16 mouse cellular contexts compared by ENCODE assay signal in the genomic region with DNA sequence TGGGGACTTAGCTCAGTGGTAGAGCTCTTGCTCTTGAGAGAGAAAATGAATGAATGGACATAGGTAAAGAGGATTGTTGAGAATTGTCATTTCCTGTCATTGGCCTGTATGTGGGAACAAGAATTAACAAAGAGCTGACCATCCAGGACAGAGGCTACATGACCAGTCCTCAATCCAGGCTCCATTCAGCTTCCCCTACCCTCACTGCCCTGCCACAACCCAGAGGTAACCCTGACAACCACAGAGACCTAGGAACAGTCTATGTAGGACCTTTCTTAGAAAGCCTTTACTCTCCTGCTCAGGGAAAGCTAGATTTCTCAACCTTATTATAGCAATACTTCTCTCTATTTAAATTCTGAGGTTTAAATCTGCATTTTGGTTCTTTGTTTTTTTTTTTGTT. TPM values are rescaled to one million over a fixed set of nuclear protein-coding genes. Genes with fewer than 3 reads are reported as not detected.
DNase-seq lines count a peak whose midpoint lies in the region; ATAC-seq and TF ChIP-seq lines count a peak whose summit lies in the region.
"Had no signal": no experiment of that assay in that cellular context is flagged by ENCODE, and none has a peak within 500 bp of the region (broad histone marks: within the 10 kb centered on the region; RNA-seq: fewer than 3 reads in every experiment).

No protein-coding gene starts in this region.

- H3K9ac ChIP-seq in MEL (ENCODE audit: control insufficient read depth, low read depth, low read length, poor library complexity, severe bottlenecking): peak overlapping the region; percentile 6; the same call in 1 of the 2 replicates
- no peak overlapping the region for H3K9ac ChIP-seq in liver, embryonic 14.5 days (replicated peaks)
- H3K9ac ChIP-seq: embryonic facial prominence, embryonic 13.5 days; hindbrain, embryonic 12.5 days had no signal

- peaks cover 38% of the 10 kb centered on the region for H3K36me3 ChIP-seq in megakaryocyte, embryonic 14.5 days (replicated peaks; ENCODE audit: low read length)
- H3K36me3 ChIP-seq in MEL (ENCODE audit: control insufficient read depth in 1 of 2, insufficient read depth in 2 of 2, low read length in 2 of 2): peaks cover 5 to 66% of the 10 kb centered on the region in 2 experiments
- H3K36me3 ChIP-seq in liver, embryonic 14.5 days (replicated peaks; ENCODE audit: control insufficient read depth, insufficient read depth, low read depth): no peaks in the 10 kb centered on the region
- H3K36me3 ChIP-seq in splenic B cell, adult 2 months (ENCODE audit: control insufficient read depth, insufficient read depth, low read length, poor library complexity, severe bottlenecking): peaks cover 8% of the 10 kb centered on the region; the same call in 1 of the 2 replicates
- H3K36me3 ChIP-seq: hindbrain, embryonic 12.5 days had no signal

- TF ChIP-seq CTCF in MEL (IDR thresholded peaks at IDR 0.05 in 2 of 3, conservative IDR thresholded peaks at IDR 0.05 in 1 of 3; ENCODE audit: control insufficient read depth in 1 of 3, insufficient read depth in 1 of 3, low read depth in 2 of 3, low read length in 3 of 3, poor library complexity in 1 of 3, severe bottlenecking in 1 of 3): no peak
- TF ChIP-seq CTCF in liver, embryonic 14.5 days (IDR thresholded peaks at IDR 0.05; ENCODE audit: low read depth): no peak

- no peaks in the 10 kb centered on the region for H3K27me3 ChIP-seq in megakaryocyte, embryonic 14.5 days (replicated peaks)
- no peaks in the 10 kb centered on the region for H3K27me3 ChIP-seq in MEL (ENCODE audit: control insufficient read depth in 1 of 2, insufficient read depth in 2 of 2, low read length in 2 of 2)
- H3K27me3 ChIP-seq in liver, embryonic 14.5 days (ENCODE audit: control insufficient read depth, insufficient read depth, low read length): no peaks in the 10 kb centered on the region
- H3K27me3 ChIP-seq in splenic B cell, adult 2 months (ENCODE audit: control insufficient read depth, insufficient read depth, low read length, poor library complexity, severe bottlenecking): no peaks in the 10 kb centered on the region
- H3K27me3 ChIP-seq: embryonic facial prominence, embryonic 13.5 days; hindbrain, embryonic 12.5 days had no signal

- H3K9me3 ChIP-seq in megakaryocyte, embryonic 14.5 days: no peaks in the 10 kb centered on the region
- no peaks in the 10 kb centered on the region for H3K9me3 ChIP-seq in MEL (replicated peaks; ENCODE audit: insufficient read depth, low read length)
- no peaks in the 10 kb centered on the region for H3K9me3 ChIP-seq in liver, embryonic 14.5 days (ENCODE audit: control insufficient read depth, low read length)
- H3K9me3 ChIP-seq: embryonic facial prominence, embryonic 13.5 days; hindbrain, embryonic 12.5 days; limb, embryonic 10.5 days had no signal

- no peak for DNase-seq in MEL (ENCODE audit: low read depth, low spot score)
- DNase-seq in liver, embryonic 14.5 days (ENCODE audit: low read depth in 3 of 3, low spot score in 3 of 3): no peak
- DNase-seq in splenic B cell, adult 2 months (ENCODE audit: low read depth, low spot score): peak; percentile 25
- DNase-seq in retina, postnatal 1 day: no peak
- DNase-seq in left cerebral cortex, adult 18-20 months (ENCODE audit: low spot score in 2 of 2): no peak
- DNase-seq: adrenal gland, postnatal 10 days; cerebellum, adult 9-11 months; kidney, postnatal 4 days; lung, adult 2 months had no signal

- H3K79me2 ChIP-seq in MEL (ENCODE audit: control insufficient read depth, insufficient read depth, low read length, poor library complexity): peaks cover 42% of the 10 kb centered on the region

- peak in 1 of 2 experiments; percentile 33; a peak in 1 of 4 replicates for TF ChIP-seq POLR2A in MEL (IDR thresholded peaks at IDR 0.05; ENCODE audit: control insufficient read depth in 1 of 2, insufficient read depth in 1 of 2, low read depth in 1 of 2, low read length in 2 of 2, poor library complexity in 1 of 2)

- peak overlapping the region; percentile 55 for H3K27ac ChIP-seq in MEL (ENCODE audit: control insufficient read depth, low read depth, low read length)
- no peak overlapping the region for H3K27ac ChIP-seq in liver, embryonic 14.5 days
- H3K27ac ChIP-seq: embryonic facial prominence, embryonic 13.5 days; hindbrain, embryonic 12.5 days; limb, embryonic 10.5 days had no signal

- TF ChIP-seq RAD21 in MEL (IDR thresholded peaks at IDR 0.05; ENCODE audit: low read depth, low read length): no peak

- peak overlapping the region; percentile 18; the same call in 1 of the 2 replicates for H3K4me2 ChIP-seq in liver, embryonic 14.5 days (ENCODE audit: low read depth)
- H3K4me2 ChIP-seq: embryonic facial prominence, embryonic 13.5 days; hindbrain, embryonic 12.5 days had no signal

- TF ChIP-seq EP300 in MEL (IDR thresholded peaks at IDR 0.05; ENCODE audit: low read depth in 1 of 2, low read length in 2 of 2): no peak
- no peak for TF ChIP-seq EP300 in liver, embryonic 14.5 days (IDR thresholded peaks at IDR 0.05; ENCODE audit: low read depth)

- peak overlapping the region; percentile 84 for H3K4me3 ChIP-seq in megakaryocyte, embryonic 14.5 days (replicated peaks)
- H3K4me3 ChIP-seq in MEL (ENCODE audit: control insufficient read depth in 1 of 2, insufficient read depth in 1 of 2, low read depth in 2 of 2, low read length in 2 of 2): no peak overlapping the region; a peak in 1 of 4 replicates
- H3K4me3 ChIP-seq in liver, embryonic 14.5 days (ENCODE audit: insufficient read depth in 1 of 2, low read depth in 2 of 2, low read length in 2 of 2): no peak overlapping the region
- H3K4me3 ChIP-seq: embryonic facial prominence, embryonic 13.5 days; hindbrain, embryonic 12.5 days; limb, embryonic 10.5 days had no signal

- H3K4me1 ChIP-seq in megakaryocyte, embryonic 14.5 days: peaks cover 75% of the 10 kb centered on the region
- H3K4me1 ChIP-seq in MEL (ENCODE audit: control insufficient read depth in 1 of 2, insufficient read depth in 2 of 2, low read length in 2 of 2): peaks cover 20 to 39% of the 10 kb centered on the region in 2 experiments
- H3K4me1 ChIP-seq in liver, embryonic 14.5 days (replicated peaks; ENCODE audit: control insufficient read depth in 2 of 2, insufficient read depth in 2 of 2, low read length in 1 of 2): peaks cover 0 to 19% of the 10 kb centered on the region in 2 experiments; a peak in 2 of 4 replicates
- H3K4me1 ChIP-seq: hindbrain, embryonic 12.5 days; limb, embryonic 10.5 days had no signal

- no peak for ATAC-seq in megakaryocyte, adult 5-6 weeks (ENCODE audit: poor library complexity, severe bottlenecking)
- ATAC-seq in liver, embryonic 14.5 days (ENCODE audit: insufficient read depth): no peak

TF ChIP-seq in MEL, 35 proteins besides CTCF, POLR2A, EP300 and RAD21:
- TF ChIP-seq KAT2A (conservative IDR thresholded peaks at IDR 0.05; ENCODE audit: low read depth, low read length): no peak

RNA-seq across cellular contexts. Expression of gene Evi2b, which starts 2.8 kb away (rescaled TPM):
- polyA plus RNA-seq in megakaryocyte, embryonic 14.5 days (2012; ENCODE audit: insufficient read depth, low replicate concordance): 5.5 and 13.5 TPM in 2 replicates
- total RNA-seq in megakaryocyte, adult 5-6 weeks (2015): 1,009 and 1,045 TPM in 2 replicates
- total RNA-seq in megakaryocyte, adult 5-6 weeks (2017): 207 and 252 TPM in 2 replicates
- total RNA-seq in MEL (2012; rRNA removed): 8.1 and 13.0 TPM in 2 replicates
- 10 to 100 TPM in 1 of 2 experiments, not detected in 1; 42.4 TPM for polyA plus RNA-seq in MEL (2012; ENCODE audit: insufficient read depth in 1 of 2, insufficient read length in 2 of 2, low read depth in 1 of 2, low replicate concordance in 2 of 2, missing spikeins in 1 of 2)
- 8.4 and 9.7 TPM in 2 replicates for polyA plus RNA-seq in liver, embryonic 14.5 days (2012; rRNA removed)
- polyA plus RNA-seq in liver, embryonic 14.5 days (2014; fragmentation: Nextera tagmentation; extraction: Ambion mirVana): 7.7 and 7.8 TPM in 2 replicates
- total RNA-seq in left cerebral cortex, adult 18-20 months (2021): under 1 TPM; 0.59 to 0.74 TPM
- polyA plus RNA-seq: neural tube, embryonic 14.5 days had no signal

RNA-seq across cellular contexts. Expression of gene Evi2, which starts 9.6 kb away (rescaled TPM):
- 0.41 TPM in 1 of 2 replicates, not detected in the other for polyA plus RNA-seq in megakaryocyte, embryonic 14.5 days (2012; ENCODE audit: insufficient read depth, low replicate concordance)
- total RNA-seq in megakaryocyte, adult 5-6 weeks (2015): 115 and 116 TPM in 2 replicates
- 21.3 and 21.8 TPM in 2 replicates for total RNA-seq in megakaryocyte, adult 5-6 weeks (2017)
- total RNA-seq in MEL (2012; rRNA removed): 0.15 and 0.46 TPM in 2 replicates
- polyA plus RNA-seq in MEL (2012; ENCODE audit: insufficient read depth in 1 of 2, insufficient read length in 2 of 2, low read depth in 1 of 2, low replicate concordance in 2 of 2, missing spikeins in 1 of 2): 1 to 10 TPM in 1 of 2 experiments, not detected in 1; 1.2 TPM
- polyA plus RNA-seq in liver, embryonic 14.5 days (2012; rRNA removed): 0.31 and 0.44 TPM in 2 replicates
- polyA plus RNA-seq in liver, embryonic 14.5 days (2014; fragmentation: Nextera tagmentation; extraction: Ambion mirVana): 0.59 and 0.63 TPM in 2 replicates
- not detected for total RNA-seq in left cerebral cortex, adult 18-20 months (2021)

RNA-seq across cellular contexts. Expression of gene Evi2a, which starts 9.6 kb away (rescaled TPM):
- 2.0 TPM in 1 of 2 replicates, not detected in the other for polyA plus RNA-seq in megakaryocyte, embryonic 14.5 days (2012; ENCODE audit: insufficient read depth, low replicate concordance)
- 248 and 296 TPM in 2 replicates for total RNA-seq in megakaryocyte, adult 5-6 weeks (2015)
- total RNA-seq in megakaryocyte, adult 5-6 weeks (2017): 242 and 257 TPM in 2 replicates
- total RNA-seq in MEL (2012; rRNA removed): 0.13 and 0.19 TPM in 2 replicates
- under 1 TPM in 1 of 2 experiments, not detected in 1; 0.18 TPM for polyA plus RNA-seq in MEL (2012; ENCODE audit: insufficient read depth in 1 of 2, insufficient read length in 2 of 2, low read depth in 1 of 2, low replicate concordance in 2 of 2, missing spikeins in 1 of 2)
- 2.4 and 3.9 TPM in 2 replicates for polyA plus RNA-seq in liver, embryonic 14.5 days (2012; rRNA removed)
- polyA plus RNA-seq in liver, embryonic 14.5 days (2014; fragmentation: Nextera tagmentation; extraction: Ambion mirVana): 4.2 TPM in 2 replicates
- total RNA-seq in left cerebral cortex, adult 18-20 months (2021): 10 to 100 TPM; 14.1 to 20.0 TPM

RNA-seq across cellular contexts. Expression of gene Omg, which starts 16.9 kb away (rescaled TPM):
- not detected in 2 replicates for polyA plus RNA-seq in megakaryocyte, embryonic 14.5 days (2012; ENCODE audit: insufficient read depth, low replicate concordance)
- 2.8 and 3.4 TPM in 2 replicates for total RNA-seq in megakaryocyte, adult 5-6 weeks (2015)
- 0.37 and 1.1 TPM in 2 replicates for total RNA-seq in megakaryocyte, adult 5-6 weeks (2017)
- not detected in 2 replicates for total RNA-seq in MEL (2012; rRNA removed)
- polyA plus RNA-seq in MEL (2012; ENCODE audit: insufficient read depth in 1 of 2, insufficient read length in 2 of 2, low read depth in 1 of 2, low replicate concordance in 2 of 2, missing spikeins in 1 of 2): under 1 TPM in 1 of 2 experiments, not detected in 1; 0.21 TPM
- 0.01 and 0.02 TPM in 2 replicates for polyA plus RNA-seq in liver, embryonic 14.5 days (2012; rRNA removed)
- not detected in 2 replicates for polyA plus RNA-seq in liver, embryonic 14.5 days (2014; fragmentation: Nextera tagmentation; extraction: Ambion mirVana)
- total RNA-seq in left cerebral cortex, adult 18-20 months (2021): 100 to 1,000 TPM in 1 of 2 experiments, 10 to 100 TPM in 1; 96.8 to 101 TPM
- total RNA-seq: gastrocnemius, adult 8-10 months had no signal

Comparison
In these comparisons a context has a peak if more than half of its experiments do, and no peak if none do; other contexts are left out.
1. RNA of gene Evi2b, which starts 2.8 kb away (total RNA-seq): 207 to 1,045 TPM in megakaryocyte, adult 5-6 weeks; 8.1 to 13.0 TPM in MEL and 0.59 to 0.74 TPM in left cerebral cortex, adult 18-20 months; every median in the first group is over 10 times any median in the second.
2. RNA of gene Evi2, which starts 9.6 kb away (total RNA-seq): 21.3 to 116 TPM in megakaryocyte, adult 5-6 weeks; 0.15 to 0.46 TPM in MEL and not detected in left cerebral cortex, adult 18-20 months; every median in the first group is over 10 times any median in the second.
3. RNA of gene Evi2a, which starts 9.6 kb away (total RNA-seq): 242 to 296 TPM in megakaryocyte, adult 5-6 weeks and 14.1 to 20.0 TPM in left cerebral cortex, adult 18-20 months; 0.13 to 0.19 TPM in MEL; every median in the first group is over 10 times any median in the second.